Mouse (Mus musculus): ENCODE data around the gene Ccdc83. TPM values are rescaled to one million over a fixed set of nuclear protein-coding genes. Genes with fewer than 3 reads are reported as not detected.
"Not testable (repeated sequence)": the region's sequence is repeated elsewhere in the genome, so short reads cannot be mapped to it uniquely, and the experiment has no call there.

Gene Ccdc83
- polyA plus RNA-seq, 1 experiment from 2014 or later, result not detected

- ATAC-seq, result no peak
- Histone ChIP-seq H3K4me2 (ENCODE audit: low read length) (no peak overlapping the region), H3K36me3 (ENCODE audit: control insufficient read depth, insufficient read depth) (no peaks in the 10 kb centered on the region), H3K9ac (replicated peaks; ENCODE audit: low read depth, low read length) (no peak overlapping the region), H3K27ac (ENCODE audit: low read length) (no peak overlapping the region), H3K9me3 (ENCODE audit: control insufficient read depth, low read length) (no peaks in the 10 kb centered on the region), H3K4me1 (replicated peaks; ENCODE audit: control insufficient read depth, insufficient read depth, low read length) (no peaks in the 10 kb centered on the region), H3K4me3 (replicated peaks; ENCODE audit: low read length) (no peak overlapping the region), H3K27me3 (replicated peaks; ENCODE audit: control insufficient read depth, insufficient read depth, low read length) (no peaks in the 10 kb centered on the region)
- 65% methylated on average over 4 of the region's 4 CpGs for WGBS
These were observed 31.7 kb downstream of the Ccdc83 start for GRCm38 (mm10) chr7:90233921-90234320.

DNA sequence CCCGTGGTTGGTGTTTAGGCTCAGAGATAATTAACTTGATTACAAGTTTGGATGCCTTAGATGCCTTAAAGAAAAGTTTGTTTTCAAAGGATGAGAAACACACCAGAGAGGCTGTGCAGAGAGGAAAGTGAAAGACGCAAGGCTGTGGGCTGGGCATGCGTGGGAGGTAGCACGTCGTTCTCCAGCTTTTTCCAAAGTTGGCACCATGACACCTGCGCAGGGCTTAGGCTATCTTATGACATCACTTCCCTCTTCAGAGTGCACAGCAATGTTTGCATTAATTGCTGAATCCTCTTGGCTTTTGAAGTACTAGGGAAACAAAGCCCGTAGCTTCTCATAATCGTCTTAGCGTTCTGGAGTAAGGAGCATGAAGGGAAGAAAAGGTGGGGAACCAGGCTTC lies 34.1 kb downstream of the Ccdc83 start:
- Histone ChIP-seq H3K36me3 (ENCODE audit: control insufficient read depth, insufficient read depth) (no peaks in the 10 kb centered on the region), H3K9me3 (ENCODE audit: control insufficient read depth, low read length) (no peaks in the 10 kb centered on the region), H3K4me1 (replicated peaks; ENCODE audit: control insufficient read depth, insufficient read depth, low read length) (no peaks in the 10 kb centered on the region), H3K4me3 (replicated peaks; ENCODE audit: low read length) (no peak overlapping the region), H3K27ac (ENCODE audit: low read length) (no peak overlapping the region), H3K9ac (replicated peaks; ENCODE audit: low read depth, low read length) (no peak overlapping the region), H3K4me2 (ENCODE audit: low read length) (no peak overlapping the region), H3K27me3 (replicated peaks; ENCODE audit: control insufficient read depth, insufficient read depth, low read length) (no peaks in the 10 kb centered on the region)
- WGBS, result 54% methylated on average over 9 of the region's 9 CpGs
- no peak for ATAC-seq

DNA sequence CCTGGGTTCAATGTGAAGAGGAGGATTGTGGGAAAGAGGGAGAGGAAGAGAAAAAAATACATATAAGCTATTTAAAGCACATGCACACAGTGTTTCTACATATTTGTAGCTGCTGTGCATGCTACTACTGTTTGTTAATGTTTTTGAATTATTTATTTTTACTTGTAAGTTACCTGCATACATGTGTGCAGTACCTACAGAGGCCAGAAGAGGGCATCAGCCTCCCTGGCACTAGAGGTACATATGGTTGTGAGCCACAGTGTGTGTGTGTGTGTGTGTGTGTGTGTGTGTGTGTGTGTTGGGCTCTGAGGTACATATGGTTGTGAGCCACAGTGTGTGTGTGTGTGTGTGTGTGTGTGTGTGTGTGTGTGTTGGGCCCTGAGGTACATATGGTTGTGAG lies 36.7 kb downstream of the Ccdc83 start:
- H3K4me2 ChIP-seq (ENCODE audit: low read length); H3K4me3 ChIP-seq (replicated peaks; ENCODE audit: low read length); H3K36me3 ChIP-seq (ENCODE audit: control insufficient read depth, insufficient read depth); H3K27me3 ChIP-seq (replicated peaks; ENCODE audit: control insufficient read depth, insufficient read depth, low read length); H3K4me1 ChIP-seq (replicated peaks; ENCODE audit: control insufficient read depth, insufficient read depth, low read length); H3K9me3 ChIP-seq (ENCODE audit: control insufficient read depth, low read length); ATAC-seq; H3K27ac ChIP-seq (ENCODE audit: low read length); H3K9ac ChIP-seq (replicated peaks; ENCODE audit: low read depth, low read length): not testable (repeated sequence)

DNA sequence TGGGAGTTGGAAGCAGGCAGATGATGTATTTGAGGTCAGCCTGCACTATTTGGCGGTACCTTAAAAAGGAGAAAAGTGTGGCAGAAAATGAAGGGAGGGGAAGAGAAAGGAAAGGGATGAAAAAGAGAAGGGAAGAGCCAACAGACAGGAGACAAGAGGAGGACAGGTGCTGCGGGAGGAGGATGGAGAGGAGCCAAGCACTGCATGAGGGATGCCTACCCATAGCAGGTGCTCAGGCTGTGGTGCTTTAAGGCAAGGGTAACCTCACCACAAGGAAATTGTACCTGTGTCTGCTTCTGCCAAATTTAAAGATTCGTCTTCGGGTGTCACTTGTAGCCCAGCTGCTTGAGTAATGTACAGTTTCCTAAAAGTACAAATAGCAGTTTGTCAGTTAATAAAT lies 37.5 kb downstream of the Ccdc83 start:
- no peak overlapping the region for H3K9ac ChIP-seq (replicated peaks; ENCODE audit: low read depth, low read length)

GRCm38 (mm10) chr7:90221487-90221886 lies 44.1 kb downstream of the Ccdc83 start:
- Histone ChIP-seq H3K27me3 (replicated peaks; ENCODE audit: control insufficient read depth, insufficient read depth, low read length) (no peaks in the 10 kb centered on the region), H3K9me3 (ENCODE audit: control insufficient read depth, low read length) (no peaks in the 10 kb centered on the region)
- no peak for ATAC-seq

More for the DNA sequence above, 37.5 kb downstream of the Ccdc83 start:
- no peaks in the 10 kb centered on the region for H3K9me3 ChIP-seq (ENCODE audit: control insufficient read depth, low read length)
- no peaks in the 10 kb centered on the region for H3K4me1 ChIP-seq (replicated peaks; ENCODE audit: control insufficient read depth, insufficient read depth, low read length)
- H3K27ac ChIP-seq (ENCODE audit: low read length), result no peak overlapping the region
- H3K4me2 ChIP-seq (ENCODE audit: low read length), result no peak overlapping the region
- WGBS, result 93% methylated on average over 4 of the region's 4 CpGs
- ATAC-seq, result no peak
- H3K4me3 ChIP-seq (replicated peaks; ENCODE audit: low read length), result no peak overlapping the region
- H3K27me3 ChIP-seq (replicated peaks; ENCODE audit: control insufficient read depth, insufficient read depth, low read length), result no peaks in the 10 kb centered on the region
- no peaks in the 10 kb centered on the region for H3K36me3 ChIP-seq (ENCODE audit: control insufficient read depth, insufficient read depth)

DNA sequence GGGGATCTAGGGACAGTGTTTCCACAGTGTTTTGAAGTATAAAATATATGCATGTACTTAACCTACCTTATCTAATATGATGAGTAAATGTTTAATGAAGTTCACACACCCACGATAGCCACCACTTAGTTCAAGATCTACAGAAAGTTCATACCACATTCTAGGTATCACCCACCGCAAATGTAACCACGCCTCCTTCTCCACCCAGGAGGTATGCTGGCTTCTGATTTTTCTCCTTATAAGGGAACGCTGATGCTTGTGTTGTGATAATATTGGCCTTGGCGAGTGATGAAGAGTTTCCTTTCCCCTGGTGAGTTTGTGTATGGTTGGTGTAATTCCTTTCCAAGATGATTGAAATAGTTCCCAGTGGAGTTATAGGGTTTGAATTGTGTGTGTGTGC lies 47.5 kb downstream of the Ccdc83 start:
- no peak overlapping the region for H3K9ac ChIP-seq (replicated peaks; ENCODE audit: low read depth, low read length)
- 91% methylated on average over 5 of the region's 5 CpGs for WGBS
- H3K27ac ChIP-seq (ENCODE audit: low read length), result no peak overlapping the region
- no peaks in the 10 kb centered on the region for H3K36me3 ChIP-seq (ENCODE audit: control insufficient read depth, insufficient read depth)
- no peak for ATAC-seq
- H3K9me3 ChIP-seq (ENCODE audit: control insufficient read depth, low read length), result no peaks in the 10 kb centered on the region
- no peaks in the 10 kb centered on the region for H3K27me3 ChIP-seq (replicated peaks; ENCODE audit: control insufficient read depth, insufficient read depth, low read length)
- no peak overlapping the region for H3K4me3 ChIP-seq (replicated peaks; ENCODE audit: low read length)
- peaks cover 3% of the 10 kb centered on the region; the same call in 1 of the 2 replicates for H3K4me1 ChIP-seq (replicated peaks; ENCODE audit: control insufficient read depth, insufficient read depth, low read length)
- no peak overlapping the region for H3K4me2 ChIP-seq (ENCODE audit: low read length)

More at GRCm38 (mm10) chr7:90221487-90221886, 44.1 kb downstream of the Ccdc83 start:
- 80% methylated on average over 2 of the region's 2 CpGs for WGBS
- no peak overlapping the region for H3K4me2 ChIP-seq (ENCODE audit: low read length)
- H3K4me3 ChIP-seq (replicated peaks; ENCODE audit: low read length), result no peak overlapping the region
- H3K4me1 ChIP-seq (replicated peaks; ENCODE audit: control insufficient read depth, insufficient read depth, low read length), result peaks cover 3% of the 10 kb centered on the region; the same call in 1 of the 2 replicates
- H3K27ac ChIP-seq (ENCODE audit: low read length), result no peak overlapping the region
- no peak overlapping the region for H3K9ac ChIP-seq (replicated peaks; ENCODE audit: low read depth, low read length)
- H3K36me3 ChIP-seq (ENCODE audit: control insufficient read depth, insufficient read depth), result no peaks in the 10 kb centered on the region

DNA sequence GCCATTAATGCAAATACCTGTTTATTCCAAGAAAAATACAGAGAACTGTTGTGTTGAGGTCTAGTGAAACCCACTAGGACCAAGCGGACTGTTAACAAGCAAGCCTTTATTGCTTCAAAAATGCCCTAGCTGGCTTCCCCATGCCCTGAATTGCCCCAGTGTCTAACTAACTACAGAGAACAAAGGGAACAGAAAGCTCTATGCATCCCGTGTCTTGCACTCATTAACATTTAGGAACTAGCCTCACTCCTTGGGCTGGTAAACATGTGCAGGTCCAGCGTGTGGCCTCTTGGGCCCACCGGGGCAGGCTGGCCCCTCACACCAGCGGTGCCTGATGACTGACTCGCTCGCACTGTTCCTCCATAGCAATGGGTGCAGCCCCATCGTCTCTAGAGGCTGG lies 49.1 kb downstream of the Ccdc83 start:
- Histone ChIP-seq H3K27me3 (replicated peaks; ENCODE audit: control insufficient read depth, insufficient read depth, low read length) (no peaks in the 10 kb centered on the region), H3K4me2 (ENCODE audit: low read length) (no peak overlapping the region), H3K27ac (ENCODE audit: low read length) (no peak overlapping the region), H3K4me1 (replicated peaks; ENCODE audit: control insufficient read depth, insufficient read depth, low read length) (peaks cover 3% of the 10 kb centered on the region; the same call in 1 of the 2 replicates), H3K36me3 (ENCODE audit: control insufficient read depth, insufficient read depth) (no peaks in the 10 kb centered on the region), H3K9ac (replicated peaks; ENCODE audit: low read depth, low read length) (no peak overlapping the region), H3K9me3 (ENCODE audit: control insufficient read depth, low read length) (no peaks in the 10 kb centered on the region), H3K4me3 (replicated peaks; ENCODE audit: low read length) (no peak overlapping the region)
- peak; percentile 76 for ATAC-seq
- 30% methylated on average over 8 of the region's 8 CpGs for WGBS

DNA sequence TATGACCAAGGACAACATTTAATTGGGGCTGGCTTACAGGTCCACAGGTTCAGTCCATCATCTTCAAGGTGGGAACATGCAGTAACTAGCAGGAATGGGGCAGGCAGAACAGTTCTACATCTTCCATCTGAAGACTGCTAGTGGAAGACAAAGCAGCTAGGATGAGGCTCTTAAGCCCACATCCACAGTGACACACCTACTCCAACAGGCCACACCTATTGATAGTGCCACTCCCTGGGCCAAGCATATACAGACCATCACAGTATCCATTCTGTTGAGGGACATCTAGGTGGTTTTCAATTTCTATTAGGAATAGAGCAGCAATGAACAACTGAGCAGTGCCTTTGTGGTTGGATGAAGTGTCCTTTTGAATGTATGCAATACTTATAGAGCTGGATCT lies 54.6 kb downstream of the Ccdc83 start:
- Histone ChIP-seq H3K9me3 (ENCODE audit: control insufficient read depth, low read length) (no peaks in the 10 kb centered on the region), H3K4me3 (replicated peaks; ENCODE audit: low read length) (no peak overlapping the region), H3K36me3 (ENCODE audit: control insufficient read depth, insufficient read depth) (peaks cover 8% of the 10 kb centered on the region), H3K4me1 (replicated peaks; ENCODE audit: control insufficient read depth, insufficient read depth, low read length) (no peaks in the 10 kb centered on the region), H3K4me2 (ENCODE audit: low read length) (no peak overlapping the region), H3K27me3 (replicated peaks; ENCODE audit: control insufficient read depth, insufficient read depth, low read length) (no peaks in the 10 kb centered on the region), H3K27ac (ENCODE audit: low read length) (no peak overlapping the region), H3K9ac (replicated peaks; ENCODE audit: low read depth, low read length) (no peak overlapping the region)
- ATAC-seq, result peak; percentile 19; the same call in 1 of the 2 replicates

DNA sequence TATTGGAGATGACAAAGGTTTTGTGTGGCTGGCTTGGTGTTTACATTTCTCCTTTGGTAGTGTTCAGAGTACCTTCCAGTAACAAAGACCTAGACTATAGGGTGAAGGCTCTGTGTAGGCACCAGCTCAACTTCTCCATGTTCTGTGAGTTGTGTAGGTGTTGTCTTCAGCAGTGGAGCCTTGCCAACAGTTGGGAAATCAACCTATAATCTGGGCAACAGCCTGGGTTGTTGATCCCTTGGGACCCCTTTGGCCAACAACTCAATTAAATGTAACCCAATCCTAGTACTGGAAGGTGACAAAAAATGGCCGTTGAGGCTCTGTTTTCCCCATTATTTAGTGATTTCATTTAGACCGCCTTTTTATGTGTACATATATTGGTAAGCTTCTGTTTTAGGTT lies 55.5 kb downstream of the Ccdc83 start:
- Histone ChIP-seq H3K36me3 (ENCODE audit: control insufficient read depth, insufficient read depth) (peaks cover 8% of the 10 kb centered on the region), H3K27ac (ENCODE audit: low read length) (no peak overlapping the region), H3K4me3 (replicated peaks; ENCODE audit: low read length) (no peak overlapping the region), H3K27me3 (replicated peaks; ENCODE audit: control insufficient read depth, insufficient read depth, low read length) (no peaks in the 10 kb centered on the region), H3K9ac (replicated peaks; ENCODE audit: low read depth, low read length) (no peak overlapping the region), H3K4me2 (ENCODE audit: low read length) (no peak overlapping the region), H3K9me3 (ENCODE audit: control insufficient read depth, low read length) (no peaks in the 10 kb centered on the region), H3K4me1 (replicated peaks; ENCODE audit: control insufficient read depth, insufficient read depth, low read length) (no peaks in the 10 kb centered on the region)
- WGBS, result 96% methylated on average over 2 of the region's 2 CpGs
- ATAC-seq, result no peak

- WGBS, result 97% methylated on average over 2 of the region's 2 CpGs
- H3K4me1 ChIP-seq (replicated peaks; ENCODE audit: control insufficient read depth, insufficient read depth, low read length), result no peaks in the 10 kb centered on the region
These were observed 61.7 kb downstream of the Ccdc83 start for GRCm38 (mm10) chr7:90203914-90204313.

More at GRCm38 (mm10) chr7:90203914-90204313, 61.7 kb downstream of the Ccdc83 start:
- Histone ChIP-seq H3K27ac (ENCODE audit: low read length) (no peak overlapping the region), H3K9ac (replicated peaks; ENCODE audit: low read depth, low read length) (no peak overlapping the region), H3K9me3 (ENCODE audit: control insufficient read depth, low read length) (no peaks in the 10 kb centered on the region), H3K4me3 (replicated peaks; ENCODE audit: low read length) (no peak overlapping the region), H3K27me3 (replicated peaks; ENCODE audit: control insufficient read depth, insufficient read depth, low read length) (no peaks in the 10 kb centered on the region), H3K36me3 (ENCODE audit: control insufficient read depth, insufficient read depth) (peaks cover 13% of the 10 kb centered on the region), H3K4me2 (ENCODE audit: low read length) (no peak overlapping the region)
- no peak for ATAC-seq
